Mouse (Mus musculus): ENCODE measurements at regions not wholly inside any gene's neighbourhood (a gene's known extent, or its start where the extent isn't known, plus 50 kb on each side); places are given as distances from the start of the nearest gene placed in this dataset.

DNA sequence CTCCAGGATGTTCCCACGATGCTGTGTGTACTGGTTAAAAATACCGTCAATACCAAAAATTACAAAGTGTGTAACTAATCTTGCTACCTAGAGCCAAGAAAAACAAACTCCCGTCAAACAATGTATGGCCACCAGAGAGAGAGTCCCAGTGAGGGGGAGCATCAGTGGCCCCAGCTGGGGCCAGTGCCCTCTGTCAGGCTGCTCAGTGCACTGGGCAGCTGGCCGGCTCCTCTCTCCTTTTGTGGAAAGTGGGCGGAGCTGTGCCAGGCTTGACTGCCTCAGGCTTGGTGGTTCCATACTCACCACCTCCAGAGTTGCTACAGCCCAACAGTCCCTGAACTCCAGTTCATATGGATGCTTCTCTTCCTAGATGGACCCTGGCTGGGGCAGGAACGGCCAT, 53.8 kb upstream of the Sept5 start:
- Histone ChIP-seq H3K4me3 (ENCODE audit: low read depth, low read length) (no peak overlapping the region), H3K27me3 (ENCODE audit: control insufficient read depth, insufficient read depth, low read depth, low read length) (no peaks in the 10 kb centered on the region), H3K4me1 (ENCODE audit: control insufficient read depth, low read depth, low read length) (peaks cover 3% of the 10 kb centered on the region; the same call in 1 of the 2 replicates), H3K9me3 (replicated peaks; ENCODE audit: control insufficient read depth, low read length) (no peaks in the 10 kb centered on the region), H3K27ac (ENCODE audit: low read length) (no peak overlapping the region), H3K4me2 (ENCODE audit: low read depth, low read length) (no peak overlapping the region), H3K9ac (ENCODE audit: low read depth, low read length) (no peak overlapping the region), H3K36me3 (ENCODE audit: control insufficient read depth, insufficient read depth) (no peaks in the 10 kb centered on the region)
- ATAC-seq (ENCODE audit: low read depth): no peak
- 55% methylated on average over 6 of the region's 6 CpGs for WGBS (ENCODE audit: insufficient replicate concordance)

DNA sequence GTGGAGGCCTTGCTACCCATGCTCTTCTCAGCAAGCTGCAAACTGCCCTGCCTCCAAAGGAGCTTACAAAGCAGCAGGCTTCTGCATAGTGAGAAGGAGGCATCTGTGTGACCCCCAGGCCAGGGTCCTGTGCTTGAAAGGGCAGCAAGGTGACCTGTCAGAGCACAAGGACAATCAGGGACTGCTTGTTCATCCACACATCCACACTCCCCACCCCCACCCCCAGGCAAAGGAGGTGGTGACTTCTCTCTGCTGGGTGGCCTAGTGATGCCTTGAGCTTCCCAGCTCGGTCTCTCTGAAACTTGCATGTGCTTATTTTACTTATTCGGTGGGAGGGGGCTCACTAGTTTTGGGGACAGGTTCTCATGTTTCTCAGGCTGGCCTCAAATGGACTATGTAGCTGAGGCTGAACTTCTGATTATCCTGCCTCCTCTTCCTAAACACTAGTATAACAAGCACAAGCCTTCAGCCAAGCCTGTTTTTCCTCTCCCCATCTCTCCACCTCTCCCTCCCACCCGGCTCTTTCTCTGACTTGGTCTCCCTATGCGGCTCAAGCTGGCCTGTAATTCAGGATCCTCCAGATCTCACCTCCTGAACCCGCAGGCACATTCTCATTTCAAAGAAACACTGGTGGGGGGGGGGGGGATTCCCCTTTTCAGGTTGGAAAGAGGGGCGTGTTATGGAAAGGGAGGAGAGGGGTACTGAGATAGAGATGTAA, 56.4 kb upstream of the Sept5 start:
- Histone ChIP-seq H3K9ac (ENCODE audit: low read depth, low read length) (no peak overlapping the region), H3K36me3 (ENCODE audit: control insufficient read depth, insufficient read depth) (no peaks in the 10 kb centered on the region), H3K27me3 (ENCODE audit: control insufficient read depth, insufficient read depth, low read depth, low read length) (no peaks in the 10 kb centered on the region), H3K9me3 (replicated peaks; ENCODE audit: control insufficient read depth, low read length) (no peaks in the 10 kb centered on the region), H3K4me3 (ENCODE audit: low read depth, low read length) (no peak overlapping the region), H3K4me2 (ENCODE audit: low read depth, low read length) (no peak overlapping the region), H3K4me1 (ENCODE audit: control insufficient read depth, low read depth, low read length) (peaks cover 3% of the 10 kb centered on the region; the same call in 1 of the 2 replicates), H3K27ac (ENCODE audit: low read length) (no peak overlapping the region)
- ATAC-seq (ENCODE audit: low read depth): no peak
- 28% methylated on average over 6 of the region's 6 CpGs for WGBS (ENCODE audit: insufficient replicate concordance)

DNA sequence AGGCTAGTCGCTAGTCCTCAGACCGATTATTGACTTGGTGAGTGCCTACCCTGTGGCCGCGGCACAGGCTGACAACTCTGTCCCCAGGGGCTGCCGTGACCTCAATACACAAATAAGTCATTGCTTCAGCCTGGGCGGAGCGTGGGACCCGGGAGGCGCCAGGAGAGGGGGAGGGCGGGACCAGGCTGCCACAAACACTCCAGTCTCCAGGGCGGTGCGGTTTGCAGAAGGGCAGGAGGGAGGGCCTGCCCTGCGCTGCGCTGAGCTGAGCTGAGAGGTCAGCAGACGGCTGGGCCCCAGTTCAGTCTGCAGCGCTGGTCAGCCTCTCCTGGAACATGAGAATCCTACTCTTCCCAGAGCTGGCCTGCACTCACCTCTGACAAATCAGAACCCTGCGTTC, 57.2 kb upstream of the Sept5 start:
- H3K4me2 ChIP-seq (ENCODE audit: low read depth, low read length): peak overlapping the region; percentile 49
- H3K9ac ChIP-seq (ENCODE audit: low read depth, low read length): 0 out of 2 replicates have a peak overlapping the region, but pooled peaks have one; percentile 14
- no peak overlapping the region for H3K27ac ChIP-seq (ENCODE audit: low read length)
- 0 out of 2 replicates have a peak overlapping the region, but pooled peaks have one; percentile 13 for H3K4me3 ChIP-seq (ENCODE audit: low read depth, low read length)
- peaks cover 3% of the 10 kb centered on the region; the same call in 1 of the 2 replicates for H3K4me1 ChIP-seq (ENCODE audit: control insufficient read depth, low read depth, low read length)
- H3K27me3 ChIP-seq (ENCODE audit: control insufficient read depth, insufficient read depth, low read depth, low read length): no peaks in the 10 kb centered on the region
- H3K36me3 ChIP-seq (ENCODE audit: control insufficient read depth, insufficient read depth): no peaks in the 10 kb centered on the region
- H3K9me3 ChIP-seq (replicated peaks; ENCODE audit: control insufficient read depth, low read length): no peaks in the 10 kb centered on the region
- WGBS (ENCODE audit: insufficient replicate concordance): under 1% methylated on average over 17 of the region's 17 CpGs
- peak; percentile 98 for ATAC-seq (ENCODE audit: low read depth)

DNA sequence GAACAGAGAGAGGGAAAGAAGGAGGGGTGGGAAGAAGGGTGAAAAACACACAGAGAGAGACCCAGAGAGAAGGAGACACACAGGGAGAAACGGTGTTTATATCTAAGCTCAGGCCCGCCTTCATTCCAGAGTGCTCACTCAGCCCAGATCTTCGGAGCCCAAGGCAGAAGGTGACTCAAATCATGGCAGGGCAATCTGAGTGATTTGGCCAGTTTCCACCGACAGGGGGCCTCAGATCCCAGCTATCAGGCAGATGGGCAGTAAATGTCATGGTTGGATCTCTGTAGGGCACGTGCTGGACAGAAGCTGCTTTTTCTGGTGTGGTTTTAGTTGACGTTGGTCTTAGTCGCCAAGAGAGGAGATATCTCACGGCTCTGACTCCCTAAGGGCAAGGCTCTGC, 57.6 kb upstream of the Sept5 start:
- peak; percentile 51 for ATAC-seq (ENCODE audit: low read depth)
- H3K27ac ChIP-seq (ENCODE audit: low read length): no peak overlapping the region
- H3K27me3 ChIP-seq (ENCODE audit: control insufficient read depth, insufficient read depth, low read depth, low read length): no peaks in the 10 kb centered on the region
- H3K36me3 ChIP-seq (ENCODE audit: control insufficient read depth, insufficient read depth): no peaks in the 10 kb centered on the region
- no peaks in the 10 kb centered on the region for H3K9me3 ChIP-seq (replicated peaks; ENCODE audit: control insufficient read depth, low read length)
- WGBS (ENCODE audit: insufficient replicate concordance): 1% methylated on average over 8 of the region's 8 CpGs
- H3K9ac ChIP-seq (ENCODE audit: low read depth, low read length): 0 out of 2 replicates have a peak overlapping the region, but pooled peaks have one; percentile 14
- H3K4me2 ChIP-seq (ENCODE audit: low read depth, low read length): peak overlapping the region; percentile 49
- H3K4me3 ChIP-seq (ENCODE audit: low read depth, low read length): 0 out of 2 replicates have a peak overlapping the region, but pooled peaks have one; percentile 13
- H3K4me1 ChIP-seq (ENCODE audit: control insufficient read depth, low read depth, low read length): peaks cover 3% of the 10 kb centered on the region; the same call in 1 of the 2 replicates

DNA sequence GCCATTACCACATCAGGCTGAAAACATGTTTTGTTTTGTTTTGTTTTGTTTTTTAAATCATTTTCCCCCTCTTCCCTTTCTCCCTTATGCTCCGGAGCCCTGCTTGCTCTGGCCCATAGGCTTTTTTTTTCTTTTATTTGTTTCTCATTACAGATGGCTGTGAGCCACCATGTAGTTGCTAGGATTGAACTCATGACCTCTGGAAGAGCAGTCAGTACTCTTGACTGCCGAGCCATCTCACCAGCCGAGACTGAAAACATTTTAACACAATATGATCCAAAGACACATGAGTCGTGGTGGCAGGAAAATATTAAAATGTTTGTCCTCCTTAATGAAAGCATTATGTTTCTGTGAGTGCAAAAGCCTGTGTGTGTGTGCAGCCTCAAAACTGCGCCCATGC, 65.8 kb upstream of the Sept5 start:
- WGBS (ENCODE audit: insufficient replicate concordance): 50% methylated on average over 5 of the region's 5 CpGs
- Histone ChIP-seq H3K4me2 (ENCODE audit: low read depth, low read length) (no peak overlapping the region), H3K36me3 (ENCODE audit: control insufficient read depth, insufficient read depth) (no peaks in the 10 kb centered on the region), H3K27ac (ENCODE audit: low read length) (no peak overlapping the region), H3K4me1 (ENCODE audit: control insufficient read depth, low read depth, low read length) (no peaks in the 10 kb centered on the region), H3K4me3 (ENCODE audit: low read depth, low read length) (no peak overlapping the region), H3K9me3 (replicated peaks; ENCODE audit: control insufficient read depth, low read length) (no peaks in the 10 kb centered on the region), H3K9ac (ENCODE audit: low read depth, low read length) (no peak overlapping the region), H3K27me3 (ENCODE audit: control insufficient read depth, insufficient read depth, low read depth, low read length) (no peaks in the 10 kb centered on the region)
- ATAC-seq (ENCODE audit: low read depth): no peak

DNA sequence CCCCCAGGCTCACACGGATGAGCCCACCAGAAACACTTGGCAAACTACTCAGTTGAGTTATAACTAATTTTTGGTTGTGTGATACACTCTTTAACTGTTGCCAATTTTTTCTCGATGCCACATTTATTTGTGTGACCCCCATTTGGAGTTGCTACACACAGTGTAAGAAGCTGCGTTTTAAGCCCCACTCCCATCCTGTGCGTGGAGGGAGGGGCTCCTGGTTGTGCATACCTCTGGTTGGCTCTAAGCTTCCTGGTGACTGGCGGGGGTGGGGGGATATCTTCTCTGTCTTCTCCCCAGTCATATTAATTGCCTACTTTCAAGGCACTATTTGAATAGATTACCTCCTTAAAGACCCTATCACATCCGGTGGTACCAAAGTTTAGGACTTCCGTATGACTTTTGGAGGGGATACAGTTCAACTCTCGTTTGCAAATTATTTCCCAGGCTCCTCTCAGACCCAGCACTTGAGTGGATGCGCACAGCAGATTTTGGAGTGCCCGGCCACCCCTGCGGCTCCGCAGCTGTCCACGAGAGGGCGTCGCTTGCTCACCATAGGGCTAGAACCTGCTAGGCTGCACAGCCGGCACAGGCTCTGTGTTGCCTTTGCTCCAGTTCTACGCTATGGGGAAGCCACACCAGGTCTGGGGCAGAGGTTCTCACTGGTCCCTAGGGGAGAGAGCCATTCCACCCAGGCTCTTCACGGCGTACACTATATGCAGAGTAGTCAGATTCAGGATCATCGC, 66.5 kb upstream of the Sept5 start:
- H3K4me2 ChIP-seq (ENCODE audit: low read depth, low read length): no peak overlapping the region
- no peak overlapping the region for H3K9ac ChIP-seq (ENCODE audit: low read depth, low read length)
- no peaks in the 10 kb centered on the region for H3K36me3 ChIP-seq (ENCODE audit: control insufficient read depth, insufficient read depth)
- H3K9me3 ChIP-seq (replicated peaks; ENCODE audit: control insufficient read depth, low read length): no peaks in the 10 kb centered on the region
- ATAC-seq (ENCODE audit: low read depth): 0 out of 2 replicates have a peak, but pooled peaks have one; percentile 32
- no peaks in the 10 kb centered on the region for H3K4me1 ChIP-seq (ENCODE audit: control insufficient read depth, low read depth, low read length)
- H3K4me3 ChIP-seq (ENCODE audit: low read depth, low read length): no peak overlapping the region
- 12% methylated on average over 20 of the region's 20 CpGs for WGBS (ENCODE audit: insufficient replicate concordance)
- no peak overlapping the region for H3K27ac ChIP-seq (ENCODE audit: low read length)
- no peaks in the 10 kb centered on the region for H3K27me3 ChIP-seq (ENCODE audit: control insufficient read depth, insufficient read depth, low read depth, low read length)

DNA sequence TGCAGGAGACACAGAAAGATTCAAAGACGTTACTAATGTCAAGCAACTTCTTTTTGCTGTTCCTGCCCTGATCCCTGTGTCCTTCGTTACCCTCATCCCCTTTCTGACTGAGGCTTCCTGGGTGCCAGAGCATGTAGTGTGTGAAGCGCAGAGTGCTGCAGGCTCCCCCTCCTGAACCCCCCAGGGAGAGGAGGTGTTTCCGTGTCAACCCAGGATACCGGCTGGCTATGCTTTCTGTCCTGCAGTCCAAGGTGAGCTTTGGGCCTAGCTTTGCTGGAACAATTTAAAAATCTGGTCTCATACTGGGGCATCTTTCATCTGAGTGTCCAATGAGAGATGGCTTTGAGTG, 67.0 kb upstream of the Sept5 start:
- Histone ChIP-seq H3K9me3 (replicated peaks; ENCODE audit: control insufficient read depth, low read length) (no peaks in the 10 kb centered on the region), H3K4me3 (ENCODE audit: low read depth, low read length) (no peak overlapping the region), H3K27me3 (ENCODE audit: control insufficient read depth, insufficient read depth, low read depth, low read length) (no peaks in the 10 kb centered on the region), H3K27ac (ENCODE audit: low read length) (no peak overlapping the region), H3K9ac (ENCODE audit: low read depth, low read length) (no peak overlapping the region), H3K4me1 (ENCODE audit: control insufficient read depth, low read depth, low read length) (no peaks in the 10 kb centered on the region), H3K36me3 (ENCODE audit: control insufficient read depth, insufficient read depth) (no peaks in the 10 kb centered on the region), H3K4me2 (ENCODE audit: low read depth, low read length) (no peak overlapping the region)
- ATAC-seq (ENCODE audit: low read depth): no peak
- 64% methylated on average over 5 of the region's 5 CpGs for WGBS (ENCODE audit: insufficient replicate concordance)

DNA sequence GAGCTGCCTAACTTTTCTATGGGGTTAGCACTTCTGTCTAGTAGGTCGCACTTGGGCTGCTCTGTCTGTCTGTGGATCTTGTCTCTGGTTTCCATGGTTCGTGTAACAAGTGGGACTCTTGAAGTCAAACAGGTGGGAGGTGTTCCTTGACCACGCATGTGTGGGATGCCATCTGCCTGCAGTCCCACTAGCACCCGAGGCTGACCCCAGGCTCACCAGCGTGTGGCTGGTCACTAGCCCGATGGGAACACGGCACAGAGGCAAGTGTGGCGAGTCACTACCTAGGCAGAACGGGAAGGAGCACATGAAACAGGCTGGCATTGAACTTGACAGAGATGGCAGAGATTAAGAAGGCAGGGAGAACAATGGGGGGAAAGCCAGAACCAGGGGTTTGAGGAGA, 72.5 kb upstream of the Cldn5 start:
- H3K4me2 ChIP-seq (ENCODE audit: low read depth, low read length): no peak overlapping the region
- H3K9ac ChIP-seq (ENCODE audit: low read depth, low read length): no peak overlapping the region
- no peak overlapping the region for H3K4me3 ChIP-seq (ENCODE audit: low read depth, low read length)
- 42% methylated on average over 9 of the region's 9 CpGs for WGBS (ENCODE audit: insufficient replicate concordance)
- H3K36me3 ChIP-seq (ENCODE audit: control insufficient read depth, insufficient read depth): no peaks in the 10 kb centered on the region
- ATAC-seq (ENCODE audit: low read depth): no peak
- H3K27me3 ChIP-seq (ENCODE audit: control insufficient read depth, insufficient read depth, low read depth, low read length): no peaks in the 10 kb centered on the region
- H3K4me1 ChIP-seq (ENCODE audit: control insufficient read depth, low read depth, low read length): no peaks in the 10 kb centered on the region
- H3K9me3 ChIP-seq (replicated peaks; ENCODE audit: control insufficient read depth, low read length): no peaks in the 10 kb centered on the region
- no peak overlapping the region for H3K27ac ChIP-seq (ENCODE audit: low read length)

DNA sequence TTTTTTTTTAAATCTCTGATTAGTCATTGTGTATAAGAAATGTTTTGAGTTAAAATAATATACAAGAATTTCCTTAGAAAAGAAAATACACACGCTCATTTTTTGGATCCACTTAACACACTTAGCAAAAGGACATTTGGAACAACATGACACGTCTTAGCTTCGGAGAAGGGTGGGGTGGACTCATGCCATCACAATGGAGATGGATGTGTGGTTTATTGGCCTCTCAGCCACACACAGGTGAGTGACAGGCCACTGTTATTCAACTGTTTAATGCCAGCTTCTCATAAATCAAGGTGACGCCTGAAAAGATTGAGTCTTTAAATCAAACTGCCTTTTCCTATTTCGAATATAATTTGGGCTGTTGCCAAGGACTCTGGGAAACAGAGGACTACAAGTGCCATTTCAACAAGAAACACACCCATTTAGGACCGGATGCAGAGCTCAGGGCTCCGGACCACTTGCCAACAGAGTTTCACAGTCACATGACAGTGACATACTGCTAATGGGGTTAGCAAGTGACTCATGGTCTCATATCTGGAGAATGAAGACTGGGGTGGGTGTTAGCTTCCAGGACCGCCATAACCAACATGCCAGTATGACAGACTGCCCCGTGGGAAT, 71.5 kb upstream of the Cldn5 start:
- no peaks in the 10 kb centered on the region for H3K36me3 ChIP-seq (ENCODE audit: control insufficient read depth, insufficient read depth)
- H3K27ac ChIP-seq (ENCODE audit: low read length): no peak overlapping the region
- no peak overlapping the region for H3K4me2 ChIP-seq (ENCODE audit: low read depth, low read length)
- no peaks in the 10 kb centered on the region for H3K9me3 ChIP-seq (replicated peaks; ENCODE audit: control insufficient read depth, low read length)
- no peaks in the 10 kb centered on the region for H3K27me3 ChIP-seq (ENCODE audit: control insufficient read depth, insufficient read depth, low read depth, low read length)
- no peaks in the 10 kb centered on the region for H3K4me1 ChIP-seq (ENCODE audit: control insufficient read depth, low read depth, low read length)
- no peak for ATAC-seq (ENCODE audit: low read depth)
- H3K4me3 ChIP-seq (ENCODE audit: low read depth, low read length): no peak overlapping the region
- WGBS (ENCODE audit: insufficient replicate concordance): 37% methylated on average over 9 of the region's 9 CpGs
- no peak overlapping the region for H3K9ac ChIP-seq (ENCODE audit: low read depth, low read length)
